Mouse (Mus musculus) heart, adult 2 months (tissue): Measurements from ENCODE around the gene Zfp622.

ENCODE experiments used
- CTCF ChIP-seq: fragments of 200-600 bp; IDR thresholded peaks from 2 replicates; pipeline ENCODE4 v1.8.1; 2022; ENCODE audit warnings: antibody characterized with exemption, mild to moderate bottlenecking, moderate library complexity
- POLR2A ChIP-seq: fragments of 200-500 bp; IDR thresholded peaks from 2 replicates; pipeline ENCODE4 v1.6.1; 2011; ENCODE audit warnings: mild to moderate bottlenecking, low read depth, low read length, control low read depth; ENCODE audit not compliant: insufficient read depth

- no peak for TF ChIP-seq CTCF
- TF ChIP-seq POLR2A = no peak
These were observed 27.6 kb upstream of the Zfp622 start for GRCm38 (mm10) chr15:25956422-25957117.
